Comparison of ENCODE assay signal across 14 mouse cellular contexts in genomic region chr5:132982866-132983265, GRCm38 (mm10).
"Had no signal": no experiment of that assay in that cellular context is flagged by ENCODE, and none has a peak within 500 bp of the region (broad histone marks: within the 10 kb centered on the region; RNA-seq: fewer than 3 reads in every experiment).

No protein-coding gene starts in this region.

- H3K4me1 ChIP-seq: limb, embryonic 10.5 days; liver, embryonic 15.5 days; neural tube, embryonic 12.5 days had no signal

- H3K9ac ChIP-seq: liver, embryonic 15.5 days; neural tube, embryonic 12.5 days had no signal

- H3K27ac ChIP-seq: limb, embryonic 10.5 days; liver, embryonic 15.5 days; midbrain, embryonic 10.5 days; neural tube, embryonic 12.5 days had no signal

- ATAC-seq: hindbrain, embryonic 16.5 days; inflammation-experienced regulatory T-cells, adult 6 months; lung, postnatal 0 days had no signal

- H3K4me3 ChIP-seq: limb, embryonic 10.5 days; liver, embryonic 15.5 days; midbrain, embryonic 10.5 days; neural tube, embryonic 12.5 days had no signal

- H3K36me3 ChIP-seq: limb, embryonic 10.5 days; liver, embryonic 15.5 days; midbrain, embryonic 10.5 days; neural tube, embryonic 12.5 days had no signal

- H3K4me2 ChIP-seq: liver, embryonic 11.5 days; liver, embryonic 15.5 days; neural tube, embryonic 12.5 days had no signal

- H3K27me3 ChIP-seq: liver, embryonic 15.5 days; neural tube, embryonic 12.5 days had no signal

- H3K9me3 ChIP-seq: limb, embryonic 10.5 days; liver, embryonic 15.5 days; midbrain, embryonic 10.5 days; neural tube, embryonic 12.5 days had no signal

- DNase-seq: lung, adult 2 months; lung, postnatal 4 days; midbrain, embryonic 14.5 days; spleen, adult 18-20 months; thymus, adult 18-20 months; thymus, postnatal 14 days had no signal
